Mouse (Mus musculus) cerebellum, adult 11 months (tissue): Measurements from ENCODE around the gene Ksr2.
"Not testable (repeated sequence)": the region's sequence is repeated elsewhere in the genome, so short reads cannot be mapped to it uniquely, and the experiment has no call there.

Experiments used
- DNase-seq: peaks from one replicate; pipeline ENCODE4 v3.0.0; 2022

Gene Ksr2

DNA sequence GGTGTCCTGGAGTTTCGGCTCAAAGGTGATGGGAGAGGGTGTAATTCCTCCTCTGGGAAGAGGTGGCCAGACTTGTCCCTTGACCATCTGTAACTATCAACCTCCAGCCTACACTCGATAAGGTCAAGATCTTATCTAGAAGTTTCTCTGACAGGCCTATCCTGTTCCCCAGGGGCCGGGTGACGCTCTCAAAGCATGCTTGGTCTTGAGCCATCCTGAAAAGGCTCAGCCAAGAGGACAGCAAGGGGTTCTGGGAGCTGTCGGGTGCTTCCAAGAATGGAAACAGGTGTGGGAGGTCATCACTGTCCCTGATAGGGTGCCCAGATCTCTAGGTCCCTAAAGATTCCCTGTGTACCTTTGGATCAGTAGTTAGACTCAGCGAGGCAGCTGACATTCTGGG lies 4.4 kb upstream of the Ksr2 start:
- DNase-seq, result no peak

DNA sequence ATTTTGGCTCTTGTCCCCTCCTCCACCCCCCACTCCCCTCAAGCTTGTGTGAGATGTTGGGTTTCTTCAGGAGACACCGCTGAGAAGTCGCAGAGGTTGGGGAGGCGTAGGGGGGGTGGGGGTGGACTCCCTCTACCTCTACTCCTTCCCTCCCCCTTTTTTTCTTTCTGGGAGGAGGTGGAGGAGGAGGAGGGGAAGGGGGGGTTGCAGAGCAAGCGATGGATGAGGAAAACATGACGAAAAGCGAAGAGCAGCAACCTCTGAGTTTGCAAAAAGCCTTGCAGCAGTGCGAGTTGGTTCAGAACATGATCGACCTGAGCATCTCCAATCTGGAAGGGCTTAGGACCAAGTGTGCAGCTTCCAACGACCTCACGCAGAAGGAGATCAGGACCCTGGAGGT lies 811 bp downstream of the Ksr2 start:
- peak; percentile 40 for DNase-seq

DNA sequence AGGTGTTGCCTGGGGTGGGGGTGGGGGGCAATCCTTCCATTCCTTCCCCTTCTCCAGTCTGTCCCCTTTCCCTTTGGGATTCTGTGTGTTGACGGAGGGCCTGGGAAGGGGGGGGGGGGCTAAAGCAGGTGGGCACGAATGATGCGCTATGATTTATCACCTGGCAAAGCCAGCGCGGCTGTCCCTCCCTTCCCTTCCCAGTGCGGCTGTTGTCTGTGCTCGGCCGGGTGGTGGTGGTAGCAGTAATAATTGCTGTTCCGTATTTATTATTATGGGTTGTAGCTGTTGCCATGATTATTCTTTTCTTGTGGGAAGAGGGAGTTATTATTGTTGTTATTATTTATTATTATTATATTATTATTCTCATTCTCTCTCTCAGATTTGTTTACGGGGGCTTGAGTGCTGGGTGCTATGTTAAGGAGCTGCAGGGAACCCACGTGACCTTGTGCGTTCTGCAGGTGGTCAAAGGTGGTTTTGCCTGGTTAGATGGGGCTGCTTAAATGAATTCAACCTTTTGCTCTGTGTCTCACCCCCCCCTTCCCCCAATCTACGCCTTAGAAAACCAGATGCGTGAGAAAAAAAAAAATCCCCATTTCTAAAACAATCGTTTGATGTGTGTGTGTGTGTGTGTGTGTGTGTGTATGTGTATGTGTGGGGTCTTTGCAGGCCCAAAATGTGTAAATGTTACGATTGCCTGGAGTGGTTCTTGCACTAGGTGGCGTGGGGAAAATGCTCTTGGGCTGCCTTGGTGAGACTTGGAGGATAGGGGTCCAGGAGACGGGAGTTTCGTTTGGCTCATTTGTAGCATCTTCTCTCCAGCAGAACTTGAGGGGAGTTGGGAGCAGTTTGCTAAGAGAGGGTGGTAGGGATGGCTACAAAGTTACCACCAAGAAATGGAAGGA lies 1.5 kb downstream of the Ksr2 start:
- no peak for DNase-seq

DNA sequence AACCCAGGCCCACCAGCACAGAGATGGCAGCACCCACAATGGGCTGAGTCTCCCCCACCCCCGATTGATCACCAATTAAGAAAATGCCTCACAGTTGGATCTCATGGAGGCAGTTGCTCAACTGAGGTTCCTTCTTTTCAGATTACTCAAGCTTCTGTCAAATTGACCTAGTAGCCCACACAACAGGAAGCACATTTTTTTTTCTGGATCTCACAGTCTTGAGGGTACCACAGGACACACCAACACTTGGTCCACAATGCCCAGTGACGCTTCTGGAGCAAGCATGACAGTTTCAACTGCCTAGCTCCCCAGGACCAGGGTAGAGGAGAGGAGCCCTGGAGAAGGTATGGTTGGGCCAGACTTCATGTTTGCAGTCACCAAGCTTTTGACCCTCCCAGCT lies 3.6 kb downstream of the Ksr2 start:
- no peak for DNase-seq

DNA sequence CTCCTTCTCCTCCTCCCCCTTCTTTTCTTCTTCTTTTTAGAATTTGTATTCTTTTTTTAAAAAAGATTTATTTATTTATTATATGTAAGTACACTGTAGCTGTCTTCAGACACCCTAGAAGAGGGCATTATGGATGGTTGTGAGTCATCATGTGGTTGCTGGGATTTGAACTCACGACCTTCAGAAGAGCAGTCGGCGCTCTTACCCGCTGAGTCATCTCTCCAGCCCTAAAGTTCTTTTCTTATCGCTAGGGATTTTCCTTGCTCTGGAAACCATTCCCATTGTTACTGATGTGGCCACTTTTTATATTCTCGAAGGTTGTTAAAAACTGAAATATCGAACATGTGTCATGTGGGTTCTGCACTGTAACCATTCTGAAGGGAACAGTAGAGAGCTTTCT lies 19.7 kb downstream of the Ksr2 start:
- not testable (repeated sequence) for DNase-seq

DNA sequence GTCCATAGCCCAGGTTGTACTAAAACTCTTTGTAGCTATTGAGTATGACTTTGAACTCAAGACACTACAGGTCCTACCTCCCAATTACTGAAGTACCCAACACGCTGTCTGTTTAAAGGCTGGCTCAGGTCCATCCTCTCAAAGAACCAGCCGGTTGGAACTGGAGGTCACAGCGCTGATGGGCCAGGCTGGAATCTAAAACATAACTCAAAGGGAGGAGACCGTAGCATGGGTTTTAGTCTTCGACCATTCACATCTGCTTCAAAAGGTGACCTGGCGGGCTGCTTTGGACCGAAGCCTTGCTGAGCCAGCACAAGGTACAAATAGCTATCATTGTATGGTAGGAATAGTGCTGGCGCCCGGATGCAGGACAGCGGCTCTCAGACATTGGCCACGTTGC lies 26.5 kb downstream of the Ksr2 start:
- no peak for DNase-seq

DNA sequence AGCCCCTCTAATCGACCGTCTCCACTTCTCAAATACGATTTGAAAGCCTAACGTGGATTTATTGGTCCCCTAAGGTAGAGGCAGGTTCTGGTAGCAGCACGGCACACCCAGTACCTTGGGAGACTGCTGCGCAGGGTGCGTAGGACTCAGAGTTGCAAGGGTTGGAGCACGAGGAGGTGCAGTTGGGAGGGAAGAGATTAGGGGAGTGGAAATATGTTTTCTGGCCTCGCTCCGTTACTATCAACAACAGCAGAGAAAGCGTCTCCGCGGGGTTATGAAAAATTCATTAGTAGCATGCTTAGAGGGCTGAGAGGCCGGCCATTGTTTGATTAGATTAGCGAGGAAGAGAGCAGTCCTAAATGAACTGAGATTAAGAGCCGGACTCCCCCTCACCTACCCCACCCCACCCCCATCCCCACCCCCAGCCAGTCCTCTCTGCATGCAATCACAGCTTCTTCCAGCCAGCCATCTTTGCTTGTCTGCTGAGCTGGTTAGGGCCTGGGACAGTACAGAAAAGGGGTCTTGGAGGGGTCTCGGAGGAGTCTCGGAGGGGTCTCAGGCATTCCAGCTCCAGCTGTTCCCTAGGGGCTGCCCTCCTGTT lies 27.5 kb downstream of the Ksr2 start:
- no peak for DNase-seq

DNA sequence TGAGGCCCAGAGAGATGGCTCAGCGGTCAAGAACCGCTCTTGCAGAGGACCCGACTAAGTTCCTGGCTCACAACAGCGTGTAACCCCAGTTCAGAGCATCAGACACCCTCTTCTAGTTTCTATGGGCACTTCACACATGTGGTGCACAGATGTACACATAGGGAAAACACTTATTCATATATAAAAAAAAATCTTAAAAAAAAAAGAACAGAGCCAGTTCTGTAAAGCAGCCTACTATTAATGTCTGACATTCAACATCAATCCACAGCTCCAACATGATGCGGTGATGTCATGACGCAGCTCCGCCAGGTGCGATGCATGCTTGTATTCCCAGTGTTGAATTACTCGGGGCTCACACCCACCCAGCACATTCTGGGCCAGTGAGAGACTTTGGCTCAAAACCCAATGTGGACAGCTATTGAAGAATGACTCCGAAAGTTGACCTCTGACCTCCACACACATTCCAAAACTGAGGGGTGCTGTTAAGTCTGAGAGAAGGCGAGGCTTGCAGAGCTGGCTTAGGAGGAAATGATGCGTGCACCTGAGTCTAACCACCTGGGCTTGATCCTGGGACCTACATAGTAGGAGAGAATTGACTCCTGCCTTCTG lies 28.5 kb downstream of the Ksr2 start:
- no peak for DNase-seq

DNA sequence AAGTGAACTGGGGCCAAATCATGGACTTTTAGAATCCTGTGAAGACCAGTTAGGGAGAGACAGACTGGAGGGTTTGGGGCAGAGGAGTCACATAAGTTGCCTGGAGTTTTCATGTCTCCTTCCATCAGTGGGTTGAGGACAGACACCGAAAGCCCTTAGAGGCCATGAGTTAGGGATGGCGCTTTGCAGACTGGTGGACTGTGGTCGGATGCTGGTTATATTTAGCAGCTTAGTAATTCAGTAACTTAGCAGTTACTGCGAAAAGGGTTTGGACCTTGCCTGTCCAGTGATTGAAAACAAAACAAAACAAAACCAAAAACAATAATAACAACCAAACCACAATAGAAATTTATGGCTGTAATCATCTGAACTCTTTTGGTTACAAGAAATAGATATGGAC lies 29.3 kb downstream of the Ksr2 start:
- no peak for DNase-seq

DNA sequence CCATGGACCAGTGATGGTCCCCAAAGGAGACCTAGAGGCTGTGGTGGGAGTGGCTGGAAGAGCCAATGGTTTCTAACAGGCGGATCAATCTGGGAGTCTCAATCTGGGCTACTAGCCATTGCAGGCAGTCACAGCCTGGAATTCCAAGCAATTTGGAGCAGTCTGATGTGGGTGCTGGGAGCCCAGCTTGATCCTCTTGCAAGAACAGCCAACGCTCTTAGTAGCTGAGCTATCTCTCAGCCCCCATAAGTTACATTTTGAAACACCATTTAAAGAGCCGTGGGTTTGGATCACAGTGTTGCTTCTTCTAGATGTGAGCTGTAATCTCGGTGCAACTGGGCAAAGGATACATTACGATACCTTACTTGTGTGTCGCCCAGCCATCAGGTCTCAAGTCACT lies 30.1 kb downstream of the Ksr2 start:
- DNase-seq, result no peak

DNA sequence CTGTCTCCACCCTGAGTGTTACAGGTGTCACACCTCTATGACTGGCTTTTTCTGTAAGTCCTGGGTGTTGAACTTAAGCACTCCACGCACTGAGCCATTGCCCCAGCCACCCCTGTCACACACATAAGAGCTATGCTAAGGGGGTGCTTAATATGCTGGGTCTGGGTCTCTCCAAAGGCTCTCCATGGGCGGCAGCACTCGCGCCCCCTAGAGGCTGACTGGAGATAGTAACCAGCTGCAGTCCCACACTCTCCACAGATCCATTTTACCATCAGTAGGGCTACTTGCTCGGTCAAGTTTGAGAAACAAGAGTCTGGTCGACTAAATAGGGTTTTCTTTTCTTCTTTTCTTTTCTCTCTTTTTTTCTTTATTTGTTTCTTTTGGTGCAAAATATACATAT lies 33.9 kb downstream of the Ksr2 start:
- no peak for DNase-seq

DNA sequence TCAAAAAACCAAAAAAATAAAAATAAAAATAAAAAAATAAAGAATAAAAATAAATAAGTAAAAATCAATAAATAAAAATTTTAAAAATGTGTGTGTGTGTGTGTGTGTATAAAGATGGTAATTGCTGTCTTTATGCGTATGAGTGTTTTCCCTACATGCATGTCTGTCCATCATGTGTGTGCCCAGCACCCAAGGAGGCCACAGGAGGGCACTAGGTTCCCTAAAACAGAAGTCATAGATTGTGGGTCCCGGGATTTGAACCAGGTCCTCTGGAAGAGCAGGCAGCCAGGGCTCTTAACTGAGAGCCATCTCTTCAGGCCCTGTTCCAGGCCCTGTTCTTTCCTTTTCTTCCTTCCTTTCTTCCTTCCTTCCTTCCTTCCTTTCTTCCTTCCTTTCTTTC lies 38.2 kb downstream of the Ksr2 start:
- no peak for DNase-seq

DNA sequence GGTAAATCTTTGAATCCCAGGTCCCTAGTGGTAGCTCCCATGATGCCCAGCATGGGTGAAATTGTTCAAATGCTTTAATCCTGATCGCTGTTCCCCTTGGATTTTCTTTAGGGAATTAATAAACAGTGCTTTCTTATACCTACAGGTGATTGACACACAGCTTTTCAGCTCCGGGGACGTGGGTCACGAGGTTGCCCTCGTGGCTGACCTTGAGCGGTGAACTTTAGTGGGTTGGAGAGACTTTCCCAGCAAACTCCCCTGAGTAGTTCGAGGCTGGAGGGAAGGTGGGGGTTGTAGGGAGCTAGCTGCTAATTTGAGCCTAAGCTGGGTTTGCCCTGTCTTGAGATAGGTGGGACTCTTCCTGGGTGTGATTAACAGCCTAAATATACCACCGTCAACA lies 41.7 kb downstream of the Ksr2 start:
- DNase-seq, result no peak

DNA sequence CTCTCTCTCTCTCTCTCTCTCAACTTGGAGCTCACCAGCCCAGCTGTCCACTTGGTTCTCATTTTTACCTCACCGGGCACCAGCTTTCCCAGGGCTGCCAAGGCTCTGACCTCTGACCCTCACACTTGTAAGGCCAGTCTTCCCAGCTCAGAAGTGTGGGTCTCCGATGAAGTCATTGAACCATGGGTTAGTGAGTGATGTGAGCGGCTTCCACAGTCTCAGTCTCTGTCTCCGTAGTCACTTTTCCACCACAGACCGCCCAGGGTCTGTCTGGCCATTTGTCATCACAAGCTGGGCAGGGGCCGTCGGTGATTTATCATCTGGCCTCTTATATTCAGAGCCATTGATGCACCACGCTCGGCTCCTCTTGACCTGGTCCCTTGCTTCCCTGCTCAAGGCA lies 43.3 kb downstream of the Ksr2 start:
- no peak for DNase-seq

DNA sequence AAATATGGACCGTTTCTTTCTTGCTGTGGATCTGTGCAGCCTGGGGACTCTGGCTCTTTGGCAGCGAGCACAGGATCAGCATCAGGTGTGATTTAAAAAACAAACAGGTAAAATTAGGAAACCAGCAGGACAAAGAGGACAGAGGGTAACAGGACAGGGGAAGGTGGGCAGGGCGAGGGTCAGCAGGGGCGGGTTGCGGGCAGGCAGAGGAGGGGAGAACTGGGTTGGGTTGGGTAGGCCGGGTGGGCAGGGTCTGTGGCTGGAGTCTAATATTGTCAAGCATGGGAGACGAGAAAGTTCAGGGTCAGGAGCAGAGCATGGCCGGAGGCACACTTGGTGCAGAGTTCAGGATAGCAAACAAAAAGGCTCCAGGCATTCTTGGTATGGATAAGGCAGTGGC lies 43.8 kb downstream of the Ksr2 start:
- no peak for DNase-seq

DNA sequence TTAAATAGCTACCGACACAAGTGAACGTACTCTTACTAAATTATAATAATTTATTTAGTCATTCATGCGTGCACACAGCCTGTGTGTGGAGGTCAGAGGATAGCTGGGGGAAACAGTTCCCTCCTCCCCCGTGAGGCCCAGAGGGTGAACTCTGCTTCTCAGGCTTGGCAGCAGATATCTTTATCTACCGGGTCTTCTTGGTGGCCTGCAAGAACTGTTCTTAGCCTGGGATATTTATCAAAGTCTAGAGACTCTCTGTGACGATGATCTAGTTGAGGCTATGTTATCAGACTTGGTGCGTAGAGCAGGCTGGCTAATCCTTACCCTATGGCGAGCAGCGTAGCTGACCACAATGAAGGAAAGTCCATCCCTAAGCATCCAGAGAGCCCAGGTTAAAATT lies 45.1 kb downstream of the Ksr2 start:
- DNase-seq, result no peak

DNA sequence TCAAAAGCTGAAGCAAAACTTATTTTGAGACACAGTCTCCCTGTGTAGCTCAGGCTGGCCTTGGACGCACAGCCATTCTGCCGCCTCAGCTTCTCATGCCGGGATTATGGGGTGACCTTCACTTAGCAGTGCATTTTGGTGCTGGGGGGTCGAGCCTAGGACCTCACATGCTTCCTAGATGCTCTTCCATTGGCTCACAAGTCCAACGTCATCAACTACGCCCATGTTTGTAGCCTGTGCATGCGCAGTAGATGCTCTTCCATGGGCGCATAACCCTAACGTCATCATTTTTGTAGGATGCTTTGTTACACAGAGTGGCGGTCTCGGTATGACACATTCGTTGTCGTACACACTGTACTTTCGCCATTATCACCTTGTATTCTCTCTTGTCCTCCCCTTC lies 46.5 kb downstream of the Ksr2 start:
- DNase-seq, result no peak

DNA sequence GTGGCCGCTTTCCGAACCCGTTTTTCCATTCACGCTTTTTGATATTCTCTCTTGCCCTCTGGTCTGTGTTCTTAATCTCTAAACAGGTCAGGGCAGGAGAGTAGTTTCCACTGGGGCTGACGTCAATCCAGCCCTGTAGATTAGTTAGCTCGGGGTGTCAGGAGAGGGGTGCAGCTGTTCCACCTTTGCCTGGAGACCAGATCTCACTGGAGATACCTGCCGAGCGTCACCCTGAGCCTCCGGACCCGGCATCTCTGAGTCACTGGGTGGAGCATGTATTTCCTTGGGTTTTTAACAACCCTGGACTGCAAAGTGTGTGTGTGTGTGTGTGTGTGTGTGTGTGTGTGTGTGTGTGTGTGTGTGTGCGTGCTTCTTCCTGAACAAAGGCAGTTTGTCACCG lies 53.3 kb downstream of the Ksr2 start:
- no peak for DNase-seq

DNA sequence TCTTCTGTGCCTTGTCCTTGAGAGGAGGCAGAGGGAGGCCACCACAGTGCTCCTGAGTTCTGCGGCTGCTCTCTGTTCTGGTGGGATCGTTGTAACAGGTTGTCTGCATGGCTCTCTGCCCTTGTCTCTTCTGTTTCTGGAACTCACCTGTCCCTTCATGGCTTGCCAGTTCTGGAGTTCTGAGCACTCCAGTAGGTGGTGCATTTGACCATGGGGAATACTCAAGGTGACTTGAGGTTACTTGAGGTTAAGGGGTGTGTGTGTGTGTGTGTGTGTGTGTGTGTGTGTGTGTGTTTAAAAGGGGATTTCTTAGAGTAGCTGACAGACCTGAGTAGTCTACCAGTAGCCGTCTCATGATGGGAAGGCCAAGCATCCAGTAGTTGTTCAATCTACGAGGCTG lies 55.2 kb downstream of the Ksr2 start:
- no peak for DNase-seq

DNA sequence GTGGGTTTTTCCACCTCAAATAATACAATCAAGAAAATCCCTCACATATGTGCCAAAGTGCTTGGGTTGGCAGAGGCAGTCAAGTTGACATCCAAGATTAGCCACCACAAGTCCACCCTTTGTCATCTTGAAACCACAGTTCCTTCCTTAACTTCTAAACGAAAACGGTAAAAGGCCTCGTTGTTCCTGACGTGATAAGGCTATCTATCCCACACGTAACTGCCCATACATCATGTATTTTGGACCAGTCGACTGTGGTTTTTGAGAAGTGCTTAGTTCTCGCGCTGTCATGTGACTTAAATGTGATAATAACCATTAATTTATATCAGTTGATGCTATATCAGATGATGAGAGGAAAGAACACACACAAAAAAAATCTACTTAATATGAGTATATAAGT lies 55.8 kb downstream of the Ksr2 start:
- DNase-seq, result no peak

DNA sequence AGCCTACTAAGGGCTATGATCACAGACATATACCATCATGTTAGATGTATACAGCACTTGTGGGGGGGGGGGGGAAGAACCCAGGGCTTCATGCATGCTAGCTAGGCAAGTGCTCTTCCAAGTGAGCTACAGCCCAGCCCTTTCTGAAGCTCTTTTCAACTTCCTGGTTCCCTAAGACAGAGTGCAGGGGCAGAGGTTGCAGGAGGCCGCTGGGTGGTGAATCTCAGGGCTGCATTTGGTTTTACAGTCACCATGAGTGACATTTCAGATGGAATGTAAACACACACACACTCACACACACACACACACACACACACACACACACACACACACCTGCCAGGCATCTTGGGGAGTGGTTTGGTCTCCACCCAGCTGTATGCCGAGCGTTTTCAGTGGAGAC lies 67.4 kb downstream of the Ksr2 start:
- DNase-seq, result no peak

DNA sequence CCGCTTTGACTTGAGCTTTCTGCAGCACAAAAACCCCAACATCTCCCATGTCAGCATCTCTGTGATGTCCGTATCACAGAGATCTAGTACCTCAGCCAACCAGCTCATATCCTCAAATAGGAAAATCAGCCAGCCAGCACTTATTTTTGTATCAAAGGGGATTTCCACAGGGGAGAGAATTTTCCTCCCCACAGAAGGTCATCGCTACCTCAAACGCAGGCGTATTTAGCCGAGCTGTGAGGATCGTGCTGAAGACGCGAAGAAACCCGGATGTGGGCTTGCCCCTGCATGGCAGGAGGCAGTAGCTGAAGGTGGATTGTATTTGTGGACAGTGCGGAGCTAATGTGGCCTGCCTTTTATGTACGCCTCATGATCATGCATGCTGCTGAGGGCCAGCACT lies 67.8 kb downstream of the Ksr2 start:
- DNase-seq, result no peak

DNA sequence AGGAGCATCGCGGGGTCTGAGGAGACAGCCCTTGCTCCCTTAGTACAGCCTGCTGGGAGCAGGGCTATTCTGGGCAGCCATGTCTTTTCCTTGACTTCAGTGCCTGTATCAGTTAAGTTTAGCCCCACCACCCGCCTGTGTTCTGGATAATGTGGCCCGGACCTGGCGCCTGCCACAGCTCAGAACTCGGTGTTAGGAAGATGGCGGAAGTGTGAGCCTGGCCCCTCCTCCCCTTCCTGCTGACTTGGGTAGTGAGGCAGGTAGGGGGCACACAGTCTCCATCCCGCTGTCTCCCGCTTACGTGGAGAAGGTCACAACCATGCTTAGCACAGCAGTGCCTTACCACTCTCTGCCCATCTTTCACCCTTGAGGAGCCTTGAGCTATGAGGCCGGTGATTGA lies 68.2 kb downstream of the Ksr2 start:
- DNase-seq, result no peak

DNA sequence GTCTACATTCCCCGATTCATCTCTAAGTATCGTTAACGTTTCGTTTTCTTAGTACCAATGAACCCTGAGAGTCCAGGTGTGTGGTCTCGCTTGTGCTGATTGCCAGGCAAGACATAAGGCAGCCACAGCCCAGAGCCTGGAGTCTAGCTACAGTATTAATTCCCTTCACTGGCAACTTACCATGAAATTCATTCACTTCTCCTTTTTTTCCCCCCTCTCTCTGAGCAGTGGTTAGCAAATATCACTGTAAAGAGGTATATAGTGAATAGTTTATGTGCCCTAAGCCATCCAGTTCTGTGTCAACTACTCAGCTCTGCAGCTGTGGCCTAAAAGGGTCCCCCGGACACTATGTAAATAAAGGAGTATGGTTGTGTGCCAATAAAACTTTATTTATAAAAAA lies 71.6 kb downstream of the Ksr2 start:
- DNase-seq, result no peak

DNA sequence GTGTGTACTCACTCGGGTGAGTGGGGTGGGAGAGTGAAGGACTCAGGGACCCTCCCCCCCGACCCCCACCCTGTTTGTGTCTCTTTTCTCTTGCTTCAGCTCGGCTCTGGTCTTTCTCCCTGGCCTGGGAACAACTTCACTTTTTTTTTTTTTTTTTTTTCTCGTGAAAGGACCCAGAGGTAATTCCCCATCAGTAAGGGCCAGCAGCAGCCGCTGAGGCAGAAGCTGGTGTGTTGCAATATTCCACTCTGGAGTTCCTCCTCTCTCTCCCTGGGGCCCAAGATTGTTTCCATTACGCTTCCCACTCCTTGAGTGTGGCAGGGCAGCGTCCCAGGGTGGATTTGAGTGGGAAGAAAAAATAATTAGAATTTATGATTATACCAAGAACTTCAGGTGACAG lies 72.3 kb downstream of the Ksr2 start:
- DNase-seq, result no peak
